Mouse (Mus musculus): ENCODE measurements at regions not wholly inside any gene's neighbourhood (a gene's known extent, or its start where the extent isn't known, plus 50 kb on each side); places are given as distances from the start of the nearest gene placed in this dataset.

GRCm38 (mm10) chr7:71831790-71832525 lies 474.4 kb downstream of the Mctp2 start:
- DNase-seq: no peak
- Histone ChIP-seq H3K27ac (ENCODE audit: insufficient read depth, low read depth, low read length) (no peak overlapping the region), H3K4me1 (ENCODE audit: control insufficient read depth, insufficient read depth, low read length) (no peaks in the 10 kb centered on the region), H3K36me3 (ENCODE audit: control insufficient read depth, insufficient read depth, low read length) (no peaks in the 10 kb centered on the region), H3K4me3 (ENCODE audit: insufficient read depth, low read depth, low read length) (no peak overlapping the region), H3K27me3 (replicated peaks; ENCODE audit: control insufficient read depth, insufficient read depth, low read length) (no peaks in the 10 kb centered on the region)
- TF ChIP-seq CTCF (conservative IDR thresholded peaks at IDR 0.05; ENCODE audit: insufficient read depth, insufficient read length, low read depth, low read length) (no peak), POLR2A (IDR thresholded peaks at IDR 0.05; ENCODE audit: low read depth, low read length) (no peak)
- 70% methylated on average over 3 of the region's 3 CpGs for WGBS

- 34% methylated on average over 6 of the region's 6 CpGs for WGBS
Measured at GRCm38 (mm10) chr7:71829567-71829966, 476.8 kb downstream of the Mctp2 start.

GRCm38 (mm10) chr7:71816138-71816537 lies 464.9 kb upstream of the Gm10295 start:
- no peak for DNase-seq
- Histone ChIP-seq H3K4me1 (ENCODE audit: control insufficient read depth, insufficient read depth, low read length) (no peaks in the 10 kb centered on the region), H3K4me3 (ENCODE audit: insufficient read depth, low read depth, low read length) (no peak overlapping the region), H3K27me3 (replicated peaks; ENCODE audit: control insufficient read depth, insufficient read depth, low read length) (no peaks in the 10 kb centered on the region), H3K36me3 (ENCODE audit: control insufficient read depth, insufficient read depth, low read length) (no peaks in the 10 kb centered on the region), H3K27ac (ENCODE audit: insufficient read depth, low read depth, low read length) (no peak overlapping the region)
- WGBS: 52% methylated on average over 11 of the region's 11 CpGs
- TF ChIP-seq POLR2A (IDR thresholded peaks at IDR 0.05; ENCODE audit: low read depth, low read length): no peak
- no peak for TF ChIP-seq CTCF (conservative IDR thresholded peaks at IDR 0.05; ENCODE audit: insufficient read depth, insufficient read length, low read depth, low read length)

More at GRCm38 (mm10) chr7:71829567-71829966, 476.8 kb downstream of the Mctp2 start:
- Histone ChIP-seq H3K4me3 (ENCODE audit: insufficient read depth, low read depth, low read length) (no peak overlapping the region), H3K4me1 (ENCODE audit: control insufficient read depth, insufficient read depth, low read length) (no peaks in the 10 kb centered on the region), H3K27ac (ENCODE audit: insufficient read depth, low read depth, low read length) (no peak overlapping the region), H3K27me3 (replicated peaks; ENCODE audit: control insufficient read depth, insufficient read depth, low read length) (no peaks in the 10 kb centered on the region), H3K36me3 (ENCODE audit: control insufficient read depth, insufficient read depth, low read length) (no peaks in the 10 kb centered on the region)
- TF ChIP-seq POLR2A (IDR thresholded peaks at IDR 0.05; ENCODE audit: low read depth, low read length) (no peak), CTCF (conservative IDR thresholded peaks at IDR 0.05; ENCODE audit: insufficient read depth, insufficient read length, low read depth, low read length) (no peak)
- DNase-seq: no peak

- no peaks in the 10 kb centered on the region for H3K4me1 ChIP-seq (ENCODE audit: control insufficient read depth, insufficient read depth, low read length)
- WGBS: 41% methylated on average over 7 of the region's 7 CpGs
- DNase-seq: no peak
- H3K36me3 ChIP-seq (ENCODE audit: control insufficient read depth, insufficient read depth, low read length): no peaks in the 10 kb centered on the region
- no peak overlapping the region for H3K27ac ChIP-seq (ENCODE audit: insufficient read depth, low read depth, low read length)
- H3K4me3 ChIP-seq (ENCODE audit: insufficient read depth, low read depth, low read length): no peak overlapping the region
- H3K27me3 ChIP-seq (replicated peaks; ENCODE audit: control insufficient read depth, insufficient read depth, low read length): no peaks in the 10 kb centered on the region
- no peak for TF ChIP-seq CTCF (conservative IDR thresholded peaks at IDR 0.05; ENCODE audit: insufficient read depth, insufficient read length, low read depth, low read length)
- no peak for TF ChIP-seq POLR2A (IDR thresholded peaks at IDR 0.05; ENCODE audit: low read depth, low read length)
Measured at GRCm38 (mm10) chr7:71794201-71794600, 442.9 kb upstream of the Gm10295 start.

GRCm38 (mm10) chr7:71788401-71788800 lies 437.1 kb upstream of the Gm10295 start:
- TF ChIP-seq POLR2A (IDR thresholded peaks at IDR 0.05; ENCODE audit: low read depth, low read length) (no peak), CTCF (conservative IDR thresholded peaks at IDR 0.05; ENCODE audit: insufficient read depth, insufficient read length, low read depth, low read length) (no peak)
- Histone ChIP-seq H3K36me3 (ENCODE audit: control insufficient read depth, insufficient read depth, low read length) (no peaks in the 10 kb centered on the region), H3K27ac (ENCODE audit: insufficient read depth, low read depth, low read length) (no peak overlapping the region), H3K4me1 (ENCODE audit: control insufficient read depth, insufficient read depth, low read length) (no peaks in the 10 kb centered on the region), H3K27me3 (replicated peaks; ENCODE audit: control insufficient read depth, insufficient read depth, low read length) (no peaks in the 10 kb centered on the region), H3K4me3 (ENCODE audit: insufficient read depth, low read depth, low read length) (no peak overlapping the region)
- DNase-seq: no peak

GRCm38 (mm10) chr7:71782496-71782895 lies 431.2 kb upstream of the Gm10295 start:
- TF ChIP-seq CTCF (conservative IDR thresholded peaks at IDR 0.05; ENCODE audit: insufficient read depth, insufficient read length, low read depth, low read length) (no peak), POLR2A (IDR thresholded peaks at IDR 0.05; ENCODE audit: low read depth, low read length) (no peak)
- no peak for DNase-seq
- H3K27ac ChIP-seq (ENCODE audit: insufficient read depth, low read depth, low read length): no peak overlapping the region
- H3K27me3 ChIP-seq (replicated peaks; ENCODE audit: control insufficient read depth, insufficient read depth, low read length): no peaks in the 10 kb centered on the region
- no peaks in the 10 kb centered on the region for H3K36me3 ChIP-seq (ENCODE audit: control insufficient read depth, insufficient read depth, low read length)
- WGBS: 71% methylated on average over 4 of the region's 4 CpGs
- no peak overlapping the region for H3K4me3 ChIP-seq (ENCODE audit: insufficient read depth, low read depth, low read length)
- H3K4me1 ChIP-seq (ENCODE audit: control insufficient read depth, insufficient read depth, low read length): no peaks in the 10 kb centered on the region

GRCm38 (mm10) chr7:71749886-71750285 lies 398.6 kb upstream of the Gm10295 start:
- Histone ChIP-seq H3K4me3 (ENCODE audit: insufficient read depth, low read depth, low read length) (no peak overlapping the region), H3K36me3 (ENCODE audit: control insufficient read depth, insufficient read depth, low read length) (no peaks in the 10 kb centered on the region), H3K27ac (ENCODE audit: insufficient read depth, low read depth, low read length) (no peak overlapping the region), H3K4me1 (ENCODE audit: control insufficient read depth, insufficient read depth, low read length) (no peaks in the 10 kb centered on the region), H3K27me3 (replicated peaks; ENCODE audit: control insufficient read depth, insufficient read depth, low read length) (no peaks in the 10 kb centered on the region)
- 85% methylated on average over 5 of the region's 5 CpGs for WGBS
- no peak for TF ChIP-seq CTCF (conservative IDR thresholded peaks at IDR 0.05; ENCODE audit: insufficient read depth, insufficient read length, low read depth, low read length)
- TF ChIP-seq POLR2A (IDR thresholded peaks at IDR 0.05; ENCODE audit: low read depth, low read length): no peak
- DNase-seq: no peak
